ENCODE assay signal across 13 mouse cellular contexts in genomic region chr11:4543040-4543551, GRCm38 (mm10). TPM values are rescaled to one million over a fixed set of nuclear protein-coding genes. Genes with fewer than 3 reads are reported as not detected.
DNase-seq lines count a peak whose midpoint lies in the region; ATAC-seq lines count a peak whose summit lies in the region.
"Had no signal": no experiment of that assay in that cellular context is flagged by ENCODE, and none has a peak within 500 bp of the region (broad histone marks: within the 10 kb centered on the region; RNA-seq: fewer than 3 reads in every experiment).

No protein-coding gene starts in this region.

- no peaks in the 10 kb centered on the region for H3K9me3 ChIP-seq in megakaryocyte, embryonic 14.5 days
- H3K9me3 ChIP-seq in intestine, embryonic 16.5 days (ENCODE audit: control insufficient read depth, low read length): no peaks in the 10 kb centered on the region
- H3K9me3 ChIP-seq: neural tube, embryonic 15.5 days had no signal

- H3K4me1 ChIP-seq in megakaryocyte, embryonic 14.5 days: peaks cover 83% of the 10 kb centered on the region
- H3K4me1 ChIP-seq in intestine, embryonic 16.5 days (ENCODE audit: control insufficient read depth, insufficient read depth, low read length): no peaks in the 10 kb centered on the region; the same call in 1 of the 2 replicates
- H3K4me1 ChIP-seq: neural tube, embryonic 15.5 days had no signal

- H3K4me2 ChIP-seq in intestine, embryonic 16.5 days (ENCODE audit: low read depth, low read length): no peak overlapping the region
- H3K4me2 ChIP-seq: neural tube, embryonic 15.5 days had no signal

- WGBS in intestine, embryonic 16.5 days: 85% methylated on average over 2 of the region's 2 CpGs

- intact Hi-C loops in gastrocnemius, postnatal 36 days (cut with DNase I): no loop called here

- peaks cover 34% of the 10 kb centered on the region for H3K36me3 ChIP-seq in megakaryocyte, embryonic 14.5 days (replicated peaks; ENCODE audit: low read length)
- no peaks in the 10 kb centered on the region for H3K36me3 ChIP-seq in intestine, embryonic 16.5 days (ENCODE audit: control insufficient read depth, insufficient read depth, low read length)
- H3K36me3 ChIP-seq: neural tube, embryonic 15.5 days had no signal

- no peak for ATAC-seq in megakaryocyte, adult 5-6 weeks (ENCODE audit: poor library complexity, severe bottlenecking)
- ATAC-seq in intestine, embryonic 16.5 days: peak; percentile 74

- no peak overlapping the region for H3K27ac ChIP-seq in intestine, embryonic 16.5 days (ENCODE audit: low read length)
- H3K27ac ChIP-seq: neural tube, embryonic 15.5 days had no signal

- peak; percentile 89 for DNase-seq in c-Kit-positive CD71-positive TER-119-positive erythroid progenitor cells, embryonic 14.5 days (ENCODE audit: low spot score)
- DNase-seq in spleen, postnatal 36 days (ENCODE audit: low spot score in 2 of 2): peak; percentile 34 to 70
- no peak for DNase-seq in adrenal gland, adult 18-20 months (ENCODE audit: low spot score in 2 of 2)
- no peak for DNase-seq in gastrocnemius, postnatal 36 days
- no peak for DNase-seq in cerebellum, postnatal 10 days
- DNase-seq: adrenal gland, adult 2 months; cerebellum, adult 11-12 months; layer of hippocampus, postnatal 36 days; midbrain, embryonic 14.5 days had no signal

- H3K9ac ChIP-seq in intestine, embryonic 16.5 days (ENCODE audit: low read depth, low read length): no peak overlapping the region
- H3K9ac ChIP-seq: neural tube, embryonic 15.5 days had no signal

- peak overlapping the region; percentile 79 for H3K4me3 ChIP-seq in megakaryocyte, embryonic 14.5 days (replicated peaks)
- no peak overlapping the region for H3K4me3 ChIP-seq in intestine, embryonic 16.5 days (ENCODE audit: low read length)
- H3K4me3 ChIP-seq: neural tube, embryonic 15.5 days had no signal

- H3K27me3 ChIP-seq in megakaryocyte, embryonic 14.5 days (replicated peaks): no peaks in the 10 kb centered on the region
- H3K27me3 ChIP-seq in intestine, embryonic 16.5 days (replicated peaks; ENCODE audit: control insufficient read depth, insufficient read depth, low read length): no peaks in the 10 kb centered on the region
- H3K27me3 ChIP-seq: neural tube, embryonic 15.5 days had no signal

RNA-seq across cellular contexts. Expression of gene Mtmr3, which starts 51.6 kb away (rescaled TPM):
- polyA plus RNA-seq in megakaryocyte, embryonic 14.5 days (2012; ENCODE audit: insufficient read depth, low replicate concordance): 4.3 and 8.7 TPM in 2 replicates
- 44.1 and 47.0 TPM in 2 replicates for total RNA-seq in megakaryocyte, adult 5-6 weeks (2015)
- 71.1 and 77.2 TPM in 2 replicates for total RNA-seq in megakaryocyte, adult 5-6 weeks (2017)
- polyA plus RNA-seq in intestine, embryonic 16.5 days (2015; fragmentation: Nextera tagmentation; extraction: Ambion mirVana): 15.4 and 18.5 TPM in 2 replicates
- 10 to 100 TPM; 49.5 to 60.5 TPM for total RNA-seq in adrenal gland, adult 18-20 months (2021)
- 10 to 100 TPM; 42.5 to 43.2 TPM for total RNA-seq in gastrocnemius, postnatal 36 days (2021)

Comparison
In these comparisons a context has a peak if more than half of its experiments do, and no peak if none do; other contexts are left out.
1. DNase-seq: peak in c-Kit-positive CD71-positive TER-119-positive erythroid progenitor cells, embryonic 14.5 days (single experiment) and spleen, postnatal 36 days (2 of 2); none in adrenal gland, adult 18-20 months (0 of 2), gastrocnemius, postnatal 36 days (0 of 2) and cerebellum, postnatal 10 days (0 of 2).